Mouse (Mus musculus): Measurements from ENCODE around the gene Degs1.

Gene Degs1

GRCm38 (mm10) chr1:182280577-182280976 lies 2.0 kb downstream of the Degs1 start:
- no peak for DNase-seq (ENCODE audit: low read depth)

- no peak for DNase-seq (ENCODE audit: low read depth)
Measured at GRCm38 (mm10) chr1:182280046-182280445, 2.6 kb downstream of the Degs1 start.

DNA sequence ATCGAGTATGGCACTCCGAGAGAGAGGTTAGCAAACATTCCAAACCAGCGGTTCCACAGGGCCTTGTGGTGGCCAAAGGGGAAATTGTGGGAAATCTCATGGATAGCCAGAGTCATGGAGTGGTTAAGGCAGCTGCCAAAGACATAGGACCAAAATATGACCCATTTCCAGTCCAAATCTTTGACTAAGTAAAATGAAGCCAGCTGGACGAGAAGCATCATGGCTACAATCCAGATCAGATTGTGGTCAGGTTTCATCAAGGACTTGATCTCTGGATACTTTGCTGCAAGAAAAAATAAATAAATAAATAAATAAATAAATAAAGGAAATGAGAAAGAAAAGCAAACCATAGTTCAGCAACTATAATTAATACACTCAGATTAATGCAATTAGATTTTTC lies 3.2 kb downstream of the Degs1 start:
- no peak for DNase-seq (ENCODE audit: low read depth)

GRCm38 (mm10) chr1:182275109-182275508 lies 7.5 kb downstream of the Degs1 start:
- DNase-seq (ENCODE audit: low read depth): no peak

- no peak for DNase-seq (ENCODE audit: low read depth)
Measured at GRCm38 (mm10) chr1:182271632-182272031, 11.0 kb downstream of the Degs1 start.

GRCm38 (mm10) chr1:182271130-182271529 lies 11.5 kb downstream of the Degs1 start:
- no peak for DNase-seq (ENCODE audit: low read depth)

DNA sequence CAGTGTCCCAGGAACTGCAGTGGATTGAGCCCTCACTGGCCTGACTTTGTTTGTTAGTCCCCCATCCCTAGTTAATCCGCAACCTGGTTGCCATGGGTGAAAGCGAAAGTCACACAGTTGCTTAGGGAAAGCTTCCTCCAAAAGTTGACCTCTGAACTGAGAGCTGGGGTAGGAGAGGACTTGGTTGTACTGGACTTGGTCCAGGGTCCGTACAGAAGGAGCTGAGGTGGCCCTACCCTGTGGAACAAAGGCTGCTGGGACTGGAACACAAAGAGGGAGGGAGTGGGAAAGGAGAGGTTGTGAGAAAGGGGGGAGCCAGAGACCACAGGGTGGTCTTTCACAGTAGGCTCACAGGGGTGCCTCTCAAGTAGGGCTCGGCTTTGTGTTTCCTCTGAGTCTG lies 14.3 kb downstream of the Degs1 start:
- DNase-seq (ENCODE audit: low read depth): no peak

DNA sequence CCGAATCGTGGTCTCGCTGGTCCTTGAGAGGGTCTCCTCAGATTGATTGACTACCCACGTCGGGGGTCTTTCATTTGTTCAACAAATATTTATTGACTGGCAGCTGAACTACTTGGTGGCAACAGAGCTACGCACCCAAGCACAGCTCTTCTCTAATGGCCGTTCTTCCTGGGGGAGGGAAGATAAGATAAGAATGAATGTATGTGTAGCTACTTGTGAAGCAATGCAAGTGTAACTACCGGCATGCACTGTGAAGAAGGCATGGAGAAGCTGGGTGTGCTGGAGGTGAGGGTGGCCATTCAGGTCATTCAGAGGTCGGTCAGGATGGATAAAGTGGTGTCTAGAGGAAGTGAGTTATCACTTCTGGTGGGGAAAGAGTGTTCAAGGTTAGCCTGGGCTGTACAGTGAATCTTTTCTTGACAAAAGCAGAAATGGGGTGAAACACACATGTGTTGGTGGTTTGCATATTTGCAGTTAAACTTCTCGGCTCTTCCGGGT lies 16.5 kb downstream of the Degs1 start:
- DNase-seq (ENCODE audit: low read depth): no peak

- no peak for DNase-seq (ENCODE audit: low read depth)
Measured at GRCm38 (mm10) chr1:182256041-182256680, 26.4 kb downstream of the Degs1 start.

- peak; percentile 39 for DNase-seq (ENCODE audit: low read depth)
Measured at GRCm38 (mm10) chr1:182255031-182255430, 27.6 kb downstream of the Degs1 start.

- peak; percentile 8 for DNase-seq (ENCODE audit: low read depth)
Measured at GRCm38 (mm10) chr1:182254618-182255017, 28.0 kb downstream of the Degs1 start.

DNA sequence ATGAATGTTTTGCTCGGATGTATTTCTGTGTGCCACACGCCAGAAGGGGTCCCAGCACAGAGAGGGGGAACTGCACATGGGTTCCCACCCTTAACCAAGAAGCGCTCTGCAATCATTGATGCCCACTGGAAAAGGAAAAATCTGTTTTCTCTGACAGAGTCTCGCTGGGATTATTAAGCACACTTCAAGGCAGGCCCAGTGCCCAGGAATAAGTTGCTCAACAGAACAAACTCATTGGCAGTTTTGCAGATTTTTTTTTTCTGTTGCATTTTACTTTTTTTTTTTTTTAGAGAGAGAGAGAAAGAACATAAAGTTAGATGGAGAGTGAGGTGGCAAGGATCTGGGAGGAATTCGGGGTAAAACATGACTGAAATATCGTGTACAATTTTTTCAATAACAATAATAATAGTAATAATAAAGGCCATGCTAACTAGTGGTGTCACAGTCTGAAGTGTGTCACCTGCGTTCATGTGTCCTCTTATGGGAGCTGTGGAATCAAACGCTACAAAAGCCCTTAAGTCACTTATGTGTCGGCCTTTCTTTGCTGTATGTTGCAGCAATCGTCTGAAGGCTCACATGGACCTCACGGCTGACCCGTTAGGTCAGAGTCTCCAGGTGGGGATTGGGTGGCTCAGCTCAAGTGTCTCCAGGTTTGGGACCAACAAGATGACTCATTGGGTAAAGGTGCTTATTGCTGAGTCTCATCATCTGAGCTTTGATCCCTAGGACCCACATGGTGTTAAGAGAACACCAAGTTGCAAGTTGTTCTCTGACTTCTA lies 28.7 kb downstream of the Degs1 start:
- DNase-seq (ENCODE audit: low read depth): no peak

DNA sequence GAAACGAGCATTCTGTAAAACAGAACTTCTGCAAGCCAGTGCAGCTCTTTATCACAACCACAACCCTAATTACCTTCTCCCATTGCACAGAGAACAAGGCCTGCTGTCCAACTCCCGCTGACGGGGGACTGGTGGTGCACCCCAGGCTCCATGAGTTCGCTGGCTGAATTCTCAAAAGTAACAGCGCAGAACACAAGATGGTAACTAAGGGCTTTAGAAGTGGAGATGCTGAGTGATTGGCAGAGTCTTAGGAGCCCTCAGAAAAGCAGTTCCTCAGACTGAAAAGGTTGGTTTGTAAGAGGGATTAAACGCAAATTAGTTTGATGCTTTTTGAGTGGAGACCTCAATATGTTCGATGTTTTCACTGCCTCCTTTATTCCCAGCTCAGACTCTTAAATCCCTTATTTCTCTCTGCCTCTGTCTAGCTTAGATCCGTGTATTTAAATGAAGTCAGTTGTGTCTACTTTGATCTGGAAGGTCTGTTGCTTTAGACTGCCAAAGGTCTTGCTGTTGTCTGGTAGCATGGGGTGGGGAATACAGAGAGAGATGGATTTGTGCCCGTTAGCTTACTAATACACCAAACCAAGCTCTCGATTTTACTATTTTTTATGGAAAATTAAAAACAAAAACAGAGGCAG lies 30.0 kb downstream of the Degs1 start:
- no peak for DNase-seq (ENCODE audit: low read depth)

DNA sequence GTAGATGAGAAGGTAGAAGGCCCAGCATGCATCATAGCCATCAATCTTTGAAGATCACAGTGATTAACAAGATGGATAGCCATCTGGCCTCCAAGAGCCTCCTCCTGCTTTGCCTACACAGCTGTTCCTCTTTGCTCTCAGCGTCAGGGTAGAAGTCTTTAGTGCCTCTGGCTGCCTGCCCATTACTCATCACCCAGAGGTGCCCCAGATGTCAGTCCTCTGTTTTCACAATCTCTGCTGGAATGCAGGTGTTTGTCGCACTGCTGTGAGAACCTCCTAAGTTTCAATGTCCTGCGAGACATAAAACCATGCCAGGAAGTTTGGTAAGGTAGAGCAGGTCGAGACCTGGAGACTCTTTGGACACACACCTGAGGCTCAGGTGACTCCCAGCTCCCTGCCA lies 31.9 kb downstream of the Degs1 start:
- DNase-seq (ENCODE audit: low read depth): no peak

GRCm38 (mm10) chr1:182249298-182249697 lies 33.3 kb downstream of the Degs1 start:
- no peak for DNase-seq (ENCODE audit: low read depth)

DNA sequence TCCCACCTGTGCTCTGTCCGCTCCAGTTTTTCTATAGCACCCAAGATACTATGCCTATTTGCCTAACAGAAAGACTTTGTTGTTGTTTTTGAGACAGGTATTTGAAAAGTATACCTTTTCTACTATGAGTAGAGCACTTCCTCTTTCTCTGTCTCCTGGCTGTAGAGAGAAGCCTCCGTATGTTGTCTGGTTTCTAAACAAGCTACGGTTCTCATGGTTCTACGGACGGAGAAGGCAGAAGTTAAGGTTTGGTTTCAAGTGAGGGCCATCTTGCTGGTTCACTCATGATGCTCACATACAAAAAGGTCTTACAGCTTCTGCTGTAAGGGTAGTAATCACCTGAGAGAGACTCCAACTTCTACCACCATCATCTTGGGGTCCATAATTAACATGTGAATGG lies 37.6 kb downstream of the Degs1 start:
- no peak for DNase-seq (ENCODE audit: low read depth)

DNA sequence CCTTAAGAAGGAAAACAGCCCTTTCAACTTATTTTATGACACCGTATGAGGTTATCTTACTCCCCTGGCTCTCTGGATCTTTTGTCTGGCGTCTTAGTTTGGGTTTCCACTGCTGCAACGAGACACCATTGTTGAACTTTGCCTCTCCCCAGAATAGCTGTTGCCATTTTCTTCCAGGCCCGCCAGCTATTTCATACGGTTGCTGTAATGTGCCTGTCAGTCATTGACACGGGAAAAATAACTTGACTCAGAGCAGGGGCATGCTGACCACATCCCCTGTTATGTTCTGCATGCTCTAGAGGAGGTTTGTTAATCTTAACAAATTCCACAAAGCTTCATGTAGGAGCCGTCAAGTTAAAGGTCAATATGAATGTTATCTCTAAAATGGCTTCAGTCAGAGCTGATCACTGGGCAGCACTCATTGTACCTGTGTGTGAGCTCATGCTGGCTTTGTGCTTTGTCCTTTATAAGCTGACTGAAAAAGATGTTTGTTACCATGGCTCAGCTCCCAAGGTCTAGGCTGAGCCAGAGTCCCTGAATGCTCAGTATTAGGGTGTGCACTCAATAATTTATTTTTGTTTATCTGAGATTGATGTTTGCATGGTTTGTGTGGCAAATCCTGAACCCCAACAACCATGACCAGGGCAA lies 44.4 kb downstream of the Degs1 start:
- no peak for DNase-seq (ENCODE audit: low read depth)

DNA sequence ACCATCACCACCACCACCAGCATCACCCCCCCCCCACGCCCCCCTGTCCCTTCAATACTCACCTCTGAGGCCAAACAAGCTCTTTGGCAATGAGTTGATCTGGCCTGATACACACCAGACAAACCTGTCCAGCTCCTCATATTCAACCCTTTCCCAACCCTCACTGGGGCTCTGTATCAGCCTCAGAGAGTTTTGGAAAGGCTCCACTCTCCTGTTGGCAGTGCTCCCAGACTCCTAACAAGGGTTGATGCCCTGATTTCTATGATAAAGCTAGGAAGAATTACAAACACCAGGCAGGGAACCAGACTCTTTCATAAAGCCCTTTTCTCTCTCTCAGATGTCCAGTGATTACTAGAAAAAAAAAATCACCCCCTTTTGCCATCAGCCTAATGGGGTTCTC lies 45.2 kb downstream of the Degs1 start:
- no peak for DNase-seq (ENCODE audit: low read depth)

DNA sequence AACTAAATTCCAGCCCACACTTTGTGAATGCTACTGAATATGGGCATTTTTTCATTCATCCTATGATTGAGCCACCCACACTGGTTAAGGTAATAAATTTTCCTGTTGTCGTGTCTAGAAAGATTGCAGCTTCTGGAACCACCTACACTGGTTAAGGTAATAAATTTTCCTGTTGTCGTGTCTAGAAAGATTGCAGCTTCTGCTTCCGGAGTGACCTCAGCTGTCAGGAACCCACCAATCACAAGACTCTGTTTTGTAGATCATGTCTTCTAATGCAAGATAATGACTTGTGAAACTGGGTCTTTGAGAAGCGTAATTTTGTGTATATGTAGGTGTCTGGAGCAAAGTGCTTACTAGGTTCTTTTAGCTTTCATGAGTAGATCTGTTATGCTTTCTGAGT lies 47.4 kb downstream of the Degs1 start:
- DNase-seq (ENCODE audit: low read depth): no peak

DNA sequence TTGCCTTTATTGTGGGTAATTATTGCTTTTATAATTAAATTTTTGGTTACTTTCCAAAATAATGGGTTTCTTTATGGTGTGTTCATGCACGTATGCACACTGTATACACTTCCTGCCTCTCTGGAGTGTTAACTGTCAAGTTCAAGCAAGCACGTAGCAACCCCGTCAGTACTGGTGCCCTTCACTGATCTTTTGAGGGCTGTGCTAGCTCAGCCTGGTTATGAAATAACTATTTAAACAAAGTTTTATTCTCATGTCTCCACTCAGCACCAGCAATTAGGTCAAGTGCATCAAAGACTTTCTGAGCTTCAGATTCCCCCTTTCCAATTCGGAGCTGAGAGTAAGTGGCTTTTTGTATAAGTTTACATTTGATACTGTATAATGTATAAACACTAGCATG lies 53.2 kb downstream of the Degs1 start:
- DNase-seq (ENCODE audit: low read depth): no peak

- DNase-seq (ENCODE audit: low read depth): no peak
Measured at GRCm38 (mm10) chr1:182227141-182227963, 55.3 kb downstream of the Degs1 start.

- DNase-seq (ENCODE audit: low read depth): no peak
Measured at GRCm38 (mm10) chr1:182226261-182226660, 56.3 kb downstream of the Degs1 start.

Measured in c-Kit-positive CD71-negative TER-119-negative erythroid progenitor cells, embryonic 14.5 days (primary cell).